Mouse (Mus musculus): Measurements from ENCODE around the gene Edn3.

Gene Edn3

DNA sequence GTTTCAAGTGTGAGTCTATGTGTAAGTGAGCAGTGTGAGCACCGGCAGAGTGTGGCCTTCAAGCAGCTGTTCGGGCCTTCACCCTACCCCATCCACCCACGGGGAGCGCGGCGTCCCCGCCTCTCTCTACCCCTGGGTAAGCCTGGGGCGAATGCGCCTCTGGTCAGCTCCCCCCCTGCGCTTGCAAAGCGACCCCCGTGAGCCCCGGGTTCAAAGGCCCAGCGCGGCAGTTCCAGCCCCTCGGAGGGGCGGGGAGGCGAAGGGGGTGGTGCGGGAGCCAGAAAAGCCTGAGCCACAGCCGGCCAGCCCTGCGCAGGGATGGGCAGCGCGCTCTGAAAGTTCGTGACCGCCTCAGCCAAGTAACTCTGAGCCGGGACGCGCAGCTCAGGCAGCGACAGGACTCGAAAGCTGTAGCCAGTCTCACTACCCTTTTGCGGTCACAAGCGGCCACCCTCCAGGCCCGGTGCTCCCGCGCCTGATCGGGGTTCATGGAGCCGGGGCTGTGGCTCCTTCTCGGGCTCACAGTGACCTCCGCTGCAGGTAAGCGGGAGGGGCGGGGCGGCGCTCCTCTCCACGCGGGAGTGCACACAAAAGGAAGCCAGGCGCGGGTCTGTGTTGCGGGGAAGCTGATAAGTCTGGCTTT lies at the start of gene Edn3:
Edn3 (plus strand) TSS at position 141 of the 643 bp plus-strand sequence.
- in situ Hi-C loops (cut with MboI; ENCODE audit: low pct_unique_long_range_greater_than_20kb in 1 of 2, low sequenced_read_pairs in 2 of 2, unreplicated experiment in 1 of 2): no loop called here

DNA sequence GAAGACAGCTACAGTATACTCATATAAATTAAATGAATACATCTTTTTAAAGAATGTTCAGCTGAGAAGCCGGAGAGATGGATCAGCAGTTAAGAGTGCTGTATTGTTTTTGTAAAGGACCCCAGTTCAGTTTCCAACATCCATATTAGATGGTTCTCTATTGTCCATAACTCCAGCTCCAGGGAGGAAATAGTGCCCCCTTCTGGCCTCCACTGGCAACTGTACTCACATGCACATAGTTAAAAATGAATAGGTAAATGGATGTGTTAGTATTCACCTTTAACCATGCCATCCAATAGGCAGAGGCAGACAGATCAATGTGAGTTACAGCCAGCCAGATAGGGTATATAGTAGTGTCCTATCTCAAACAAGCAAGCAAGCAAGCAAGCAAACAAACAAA lies 48.4 kb upstream of the Edn3 start:
- in situ Hi-C loops (cut with MboI; ENCODE audit: low pct_unique_long_range_greater_than_20kb in 1 of 2, low sequenced_read_pairs in 2 of 2, unreplicated experiment in 1 of 2): no loop called here

DNA sequence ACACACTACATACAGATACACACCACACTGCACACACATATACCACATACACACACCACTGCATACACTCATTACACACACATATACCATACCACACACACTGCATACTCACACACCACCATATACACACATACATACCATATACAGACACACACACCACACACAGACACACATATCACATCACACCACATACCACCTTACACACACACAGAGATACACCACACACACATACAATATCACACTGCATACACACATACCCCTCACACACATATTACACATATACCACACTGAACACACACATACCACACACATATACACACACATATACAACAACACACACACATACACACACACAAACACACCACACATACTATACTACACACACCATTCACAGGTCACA lies 44.5 kb upstream of the Edn3 start:
- in situ Hi-C loops (cut with MboI; ENCODE audit: low pct_unique_long_range_greater_than_20kb in 1 of 2, low sequenced_read_pairs in 2 of 2, unreplicated experiment in 1 of 2): no loop called here

DNA sequence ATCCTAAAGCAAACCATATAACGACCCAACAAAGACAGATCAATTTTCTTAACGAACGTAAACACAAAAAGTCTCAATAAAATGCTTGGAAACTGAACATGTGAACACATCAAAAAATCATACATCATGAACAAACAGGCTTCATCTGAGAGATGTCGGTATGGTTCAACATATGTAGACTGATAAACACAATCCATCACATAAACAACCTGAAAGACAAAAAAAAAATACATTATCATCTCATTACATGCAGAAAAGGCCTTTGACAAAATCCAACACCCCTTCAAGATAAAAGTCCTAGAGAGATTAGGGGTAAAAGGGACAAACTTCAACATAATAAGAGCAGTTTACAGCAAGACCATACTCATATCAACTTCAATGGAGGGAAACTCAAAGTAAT lies 42.6 kb upstream of the Edn3 start:
- in situ Hi-C loops (cut with MboI; ENCODE audit: low pct_unique_long_range_greater_than_20kb in 1 of 2, low sequenced_read_pairs in 2 of 2, unreplicated experiment in 1 of 2): no loop called here

DNA sequence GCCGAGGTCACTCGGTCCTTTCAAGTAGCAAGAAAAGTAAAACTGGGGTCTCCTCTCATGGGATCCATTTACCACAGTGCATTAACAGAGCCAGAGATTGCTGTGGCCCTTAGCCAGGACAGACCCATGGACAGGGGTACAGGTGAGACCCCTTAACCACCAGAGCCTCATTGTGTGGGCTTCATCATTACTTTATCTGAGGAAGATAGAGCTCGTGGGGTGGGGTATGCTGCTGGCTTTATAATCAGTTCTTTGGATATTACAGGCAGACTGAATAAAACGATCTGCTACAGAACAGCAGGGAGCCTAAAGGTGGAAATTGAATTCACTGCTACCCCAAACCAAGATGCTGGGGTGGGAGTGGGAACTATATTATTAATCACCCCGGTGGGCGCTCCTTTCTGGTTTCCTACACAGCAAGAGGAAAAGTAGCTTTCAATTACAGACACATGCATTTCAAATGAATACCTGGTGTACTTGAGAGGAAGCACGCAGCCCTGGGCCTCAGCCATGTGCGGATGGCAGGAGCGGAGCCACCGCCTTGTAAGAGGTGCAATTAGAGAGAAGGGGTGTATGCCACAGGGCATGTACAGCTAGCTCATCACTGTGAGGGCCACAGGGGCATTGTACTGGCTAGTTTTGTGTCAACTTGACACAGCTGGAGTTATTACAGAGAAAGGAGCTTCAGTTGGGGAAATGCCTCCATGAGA lies 33.1 kb upstream of the Edn3 start:
- in situ Hi-C loops (cut with MboI; ENCODE audit: low pct_unique_long_range_greater_than_20kb in 1 of 2, low sequenced_read_pairs in 2 of 2, unreplicated experiment in 1 of 2): no loop called here

DNA sequence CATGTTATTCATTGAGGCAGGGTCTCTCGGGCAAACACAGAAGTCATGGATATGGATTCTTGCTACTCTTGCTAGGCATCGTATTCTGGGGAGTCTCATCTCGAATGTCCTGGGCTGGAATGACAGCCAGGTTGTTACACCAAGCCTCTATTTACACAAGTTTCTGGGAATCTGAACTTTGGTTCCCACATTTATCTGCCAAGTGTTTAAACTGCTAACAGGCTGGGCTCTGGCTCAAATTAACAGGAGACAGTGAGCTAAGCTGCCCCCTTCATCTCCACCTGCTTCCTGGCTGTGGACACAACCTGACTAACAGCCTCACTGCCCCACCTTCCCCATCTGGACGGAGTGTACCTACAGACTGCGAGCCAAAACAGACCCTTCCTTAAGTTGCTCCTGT lies 28.5 kb upstream of the Edn3 start:
- in situ Hi-C loops (cut with MboI; ENCODE audit: low pct_unique_long_range_greater_than_20kb in 1 of 2, low sequenced_read_pairs in 2 of 2, unreplicated experiment in 1 of 2): no loop called here

DNA sequence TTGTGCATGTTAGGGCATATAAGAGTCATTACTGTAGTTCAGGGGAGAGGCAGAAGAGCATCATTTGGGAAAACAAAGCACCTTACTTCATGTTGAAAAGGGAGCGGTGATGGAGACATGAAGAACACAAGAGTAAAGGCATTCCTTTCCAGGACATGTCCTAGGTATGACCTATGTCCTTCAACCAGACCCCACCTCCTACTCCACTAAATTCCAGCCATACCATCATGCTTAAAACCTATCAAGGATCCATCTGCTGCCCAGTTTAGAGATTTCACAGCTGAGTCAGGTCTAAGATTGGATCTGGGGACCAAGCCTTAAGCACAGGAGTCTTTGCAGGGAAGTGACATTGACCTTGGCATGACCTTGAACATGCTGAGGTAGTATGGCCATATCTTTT lies 25.1 kb upstream of the Edn3 start:
- in situ Hi-C loops (cut with MboI; ENCODE audit: low pct_unique_long_range_greater_than_20kb in 1 of 2, low sequenced_read_pairs in 2 of 2, unreplicated experiment in 1 of 2): no loop called here

DNA sequence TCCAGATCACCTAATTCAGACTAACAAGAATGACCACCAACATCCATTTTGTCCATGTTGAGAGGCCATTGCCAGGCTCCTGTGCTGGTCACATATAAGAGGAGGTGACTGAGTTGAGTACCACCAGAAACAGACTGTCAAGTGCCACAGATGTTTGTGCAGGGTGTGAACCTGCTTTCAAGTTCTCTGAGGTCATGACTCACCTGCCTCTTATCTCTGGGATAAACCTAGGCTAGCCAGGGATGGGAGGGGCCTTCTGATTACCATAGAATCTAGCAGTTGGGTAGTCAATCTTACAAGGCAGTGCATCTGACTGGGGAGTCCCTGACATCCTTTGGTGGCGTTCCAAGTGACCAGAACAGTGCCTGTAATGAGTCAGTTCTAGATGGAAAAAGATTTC lies 13.2 kb upstream of the Edn3 start:
- in situ Hi-C loops (cut with MboI; ENCODE audit: low pct_unique_long_range_greater_than_20kb in 1 of 2, low sequenced_read_pairs in 2 of 2, unreplicated experiment in 1 of 2): no loop called here

DNA sequence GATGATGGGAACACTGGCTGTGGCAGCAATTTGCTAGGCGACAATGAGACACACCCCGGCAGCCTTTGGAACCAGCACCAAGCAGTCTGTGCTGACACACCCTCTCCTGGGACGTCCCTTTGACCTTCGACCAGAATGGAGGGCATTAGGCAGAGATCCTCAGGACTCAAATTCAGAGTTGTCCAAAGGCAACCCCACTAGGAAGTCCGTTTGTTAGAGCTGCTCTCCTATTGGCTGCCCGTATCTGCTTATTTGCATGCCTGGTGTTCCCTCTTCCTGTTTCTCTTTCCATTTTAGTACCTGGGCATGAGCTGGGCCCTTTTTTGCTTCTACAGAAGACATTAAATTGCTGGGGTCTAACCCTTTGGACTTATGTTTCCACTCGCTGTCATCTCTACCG lies 12.0 kb upstream of the Edn3 start:
- in situ Hi-C loops (cut with MboI; ENCODE audit: low pct_unique_long_range_greater_than_20kb in 1 of 2, low sequenced_read_pairs in 2 of 2, unreplicated experiment in 1 of 2): no loop called here

DNA sequence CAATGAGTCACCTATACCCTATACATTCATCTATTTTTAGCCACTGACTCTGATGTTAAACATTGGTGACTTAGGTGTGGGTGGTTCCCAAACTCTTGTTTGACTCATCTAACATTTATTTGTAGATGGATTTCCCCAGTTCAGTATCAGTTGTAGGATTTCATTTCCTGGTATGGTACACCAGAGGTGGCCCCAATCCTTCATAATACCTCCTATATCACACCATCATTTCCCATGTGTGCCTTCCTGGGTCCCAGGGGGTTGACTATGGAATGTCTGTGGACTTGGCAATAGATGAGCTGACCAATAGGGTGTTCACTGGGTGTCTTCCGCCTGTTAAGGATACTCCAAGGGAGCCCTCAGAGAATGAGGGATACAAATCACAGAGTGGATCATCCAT lies 7.2 kb upstream of the Edn3 start:
- in situ Hi-C loops (cut with MboI; ENCODE audit: low pct_unique_long_range_greater_than_20kb in 1 of 2, low sequenced_read_pairs in 2 of 2, unreplicated experiment in 1 of 2): no loop called here

DNA sequence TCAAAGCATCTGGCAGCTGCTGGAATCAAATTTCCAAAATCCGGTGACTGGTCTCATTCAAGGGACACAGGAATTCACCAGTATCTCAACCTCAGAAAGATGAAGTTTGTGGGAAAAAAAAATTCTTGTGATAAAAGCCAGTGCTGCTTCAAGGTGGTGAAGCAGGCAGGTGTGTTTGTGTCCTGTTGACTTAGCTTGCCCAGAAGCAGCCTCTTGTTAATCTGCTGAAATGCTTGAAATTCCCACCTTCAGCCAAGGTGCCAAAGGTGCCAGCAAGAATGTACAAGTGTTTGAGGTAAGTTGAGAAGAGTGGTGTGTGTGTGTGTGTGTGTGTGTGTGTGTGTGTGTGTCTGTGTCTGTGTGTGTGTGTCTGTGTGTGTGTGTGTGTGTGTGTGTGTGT lies 6.2 kb upstream of the Edn3 start:
- in situ Hi-C loops (cut with MboI; ENCODE audit: low pct_unique_long_range_greater_than_20kb in 1 of 2, low sequenced_read_pairs in 2 of 2, unreplicated experiment in 1 of 2): no loop called here

DNA sequence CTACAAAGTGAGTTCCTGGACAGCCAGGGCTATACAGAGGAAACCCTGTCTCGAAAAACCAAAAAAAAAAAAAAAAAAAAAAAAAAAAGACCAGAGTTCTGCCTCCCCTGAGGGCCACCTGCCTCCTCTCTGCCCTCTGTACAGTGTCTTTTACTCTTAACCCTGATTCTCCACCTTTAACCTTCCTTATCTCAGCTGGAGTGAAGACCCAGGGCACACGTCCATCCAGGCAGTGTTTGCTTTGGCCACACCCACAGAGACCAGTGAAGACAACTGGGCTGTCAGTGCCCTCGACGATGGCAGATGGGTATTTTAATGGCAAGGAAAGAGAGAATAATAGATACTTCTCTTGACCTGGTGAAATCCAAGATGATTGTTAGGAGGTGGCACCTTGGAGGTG lies 1.2 kb upstream of the Edn3 start:
- in situ Hi-C loops (cut with MboI; ENCODE audit: low pct_unique_long_range_greater_than_20kb in 1 of 2, low sequenced_read_pairs in 2 of 2, unreplicated experiment in 1 of 2): no loop called here

DNA sequence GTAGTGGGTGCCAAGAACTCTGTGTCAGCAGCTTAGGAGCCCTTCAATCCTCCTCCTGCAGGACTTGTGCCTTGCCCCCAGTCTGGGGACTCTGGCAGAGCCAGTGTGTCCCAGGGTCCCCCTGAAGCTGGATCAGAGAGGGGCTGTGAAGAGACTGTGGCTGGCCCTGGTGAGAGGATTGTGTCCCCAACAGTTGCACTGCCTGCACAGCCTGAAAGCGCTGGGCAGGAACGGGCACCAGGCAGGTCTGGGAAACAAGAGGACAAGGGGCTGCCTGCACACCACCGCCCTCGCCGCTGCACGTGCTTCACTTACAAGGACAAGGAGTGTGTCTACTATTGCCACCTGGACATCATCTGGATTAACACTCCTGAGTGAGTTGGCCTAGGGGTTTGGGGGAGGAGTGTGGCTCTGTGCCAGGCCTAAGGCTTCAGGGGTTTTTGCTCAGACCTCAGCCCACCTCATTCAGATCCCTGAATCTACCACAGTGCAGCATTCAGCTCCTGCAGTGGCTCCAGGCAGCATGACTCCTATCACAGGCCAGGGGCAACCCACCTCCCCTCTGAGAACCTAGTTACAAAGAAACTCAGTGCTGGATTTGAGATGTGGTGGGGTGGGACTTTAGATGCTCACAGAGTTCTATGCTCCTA lies 1.2 kb downstream of the Edn3 start:
- in situ Hi-C loops (cut with MboI; ENCODE audit: low pct_unique_long_range_greater_than_20kb in 1 of 2, low sequenced_read_pairs in 2 of 2, unreplicated experiment in 1 of 2): no loop called here

DNA sequence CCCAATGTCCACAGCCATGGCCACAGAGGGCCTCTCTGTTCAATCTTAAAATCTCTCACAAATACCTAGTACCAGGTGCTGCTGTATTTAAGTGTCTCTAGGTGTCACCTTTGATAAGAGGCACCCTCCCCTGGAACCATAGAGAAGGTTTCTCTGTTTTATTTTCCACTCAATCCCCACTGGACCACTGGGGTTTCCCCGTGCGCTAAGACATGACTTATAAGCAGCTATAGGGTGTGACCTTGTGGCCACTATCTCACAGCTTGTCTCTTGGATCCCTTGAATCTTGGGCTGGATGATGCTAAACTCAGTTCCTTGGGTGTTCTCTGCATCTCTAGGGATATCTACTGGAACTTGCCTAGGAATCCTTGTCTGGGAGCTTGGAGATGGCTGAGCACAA lies 1.9 kb downstream of the Edn3 start:
- in situ Hi-C loops (cut with MboI; ENCODE audit: low pct_unique_long_range_greater_than_20kb in 1 of 2, low sequenced_read_pairs in 2 of 2, unreplicated experiment in 1 of 2): no loop called here

DNA sequence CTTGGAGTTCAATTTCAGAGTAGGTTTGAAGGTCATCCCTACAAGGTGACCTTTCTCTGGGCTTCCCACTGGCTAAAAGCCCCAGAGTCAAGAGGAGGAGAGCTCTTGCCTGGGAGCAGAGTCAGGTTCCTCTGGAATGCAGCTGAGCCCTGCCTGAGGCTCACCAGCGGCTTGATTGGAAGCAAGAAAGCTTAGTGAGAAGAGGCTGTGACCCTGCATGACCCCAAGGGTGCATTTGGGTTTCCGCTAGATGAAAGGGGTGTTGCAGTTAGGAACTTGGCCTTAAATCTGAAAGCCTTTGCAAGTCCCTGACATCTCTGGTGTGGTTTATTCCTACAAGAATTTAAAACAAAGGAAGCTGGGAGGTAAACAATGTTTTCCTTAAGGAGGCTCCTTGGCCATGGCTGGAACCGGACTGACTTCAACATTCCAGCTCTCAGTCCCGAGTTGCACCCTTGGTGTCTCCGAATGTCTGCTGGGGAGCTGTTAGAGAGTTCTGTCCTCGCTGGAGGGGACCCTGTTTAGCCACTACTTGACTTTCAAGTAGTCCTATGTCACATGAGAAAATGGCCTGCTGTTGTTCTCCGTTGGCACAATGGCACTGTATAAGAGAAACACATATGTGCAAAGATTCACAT lies 8.6 kb downstream of the Edn3 start:
- in situ Hi-C loops (cut with MboI; ENCODE audit: low pct_unique_long_range_greater_than_20kb in 1 of 2, low sequenced_read_pairs in 2 of 2, unreplicated experiment in 1 of 2): no loop called here

DNA sequence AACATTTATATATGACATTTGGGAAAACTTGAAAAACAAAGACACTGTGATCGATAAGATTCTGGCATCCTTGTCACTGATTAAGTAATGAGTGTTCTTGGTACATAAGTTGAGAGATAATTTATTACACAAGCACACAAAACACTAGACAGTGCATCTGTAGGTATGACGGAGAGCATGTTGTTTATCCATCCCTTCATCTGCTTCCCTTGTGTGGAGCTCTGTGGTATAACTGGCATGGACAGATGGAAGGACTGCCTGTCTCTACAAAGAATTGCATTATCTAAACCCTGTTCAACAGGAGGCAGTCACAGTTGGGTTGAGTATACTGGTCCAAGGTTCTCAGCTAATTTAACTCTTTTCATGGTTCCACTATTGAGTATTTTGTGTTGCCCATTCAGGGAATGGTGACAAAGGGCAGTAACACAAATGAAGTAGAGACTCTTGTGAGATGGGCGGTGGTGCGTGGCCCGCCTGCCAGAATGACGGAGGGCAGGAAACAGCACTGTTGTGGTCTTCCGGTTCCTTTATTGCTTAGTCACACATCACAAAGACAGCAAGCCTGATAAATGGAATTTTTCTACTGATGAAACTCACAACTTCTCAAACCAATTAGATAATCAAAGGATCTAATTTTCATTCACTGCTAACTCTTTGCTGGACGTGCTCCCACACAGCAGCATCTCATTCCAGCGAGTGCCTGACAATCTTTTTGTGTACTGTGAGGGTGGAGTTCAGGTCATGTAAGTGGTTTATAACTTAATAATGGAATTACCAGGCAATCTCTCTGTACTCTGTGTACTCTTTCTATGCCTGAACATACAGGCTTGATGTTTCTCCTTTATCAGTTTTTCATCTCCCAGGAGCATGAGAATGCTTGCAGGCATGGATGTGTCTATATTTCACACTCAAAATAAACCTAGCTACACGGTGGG lies 14.0 kb downstream of the Edn3 start:
- in situ Hi-C loops (cut with MboI; ENCODE audit: low pct_unique_long_range_greater_than_20kb in 1 of 2, low sequenced_read_pairs in 2 of 2, unreplicated experiment in 1 of 2): no loop called here

DNA sequence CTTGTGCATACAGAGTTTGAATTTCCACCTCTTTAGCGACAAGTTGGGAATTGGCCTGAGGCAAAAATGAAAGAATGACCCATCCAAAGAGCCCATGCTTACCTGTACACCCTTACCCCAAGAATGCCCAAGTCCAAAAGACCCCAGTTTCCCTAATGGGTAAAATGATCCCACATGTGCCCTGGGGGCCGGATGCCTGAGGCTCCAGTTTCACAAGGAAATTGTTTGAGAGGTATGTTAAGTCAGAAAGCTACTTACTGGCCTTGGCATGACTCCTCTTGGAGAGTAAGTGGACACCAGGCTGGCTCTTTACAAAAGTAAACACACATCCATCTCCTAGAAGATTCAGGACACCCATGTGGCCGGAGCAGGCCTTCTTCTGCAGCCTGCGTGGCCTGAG lies 21.6 kb downstream of the Edn3 start:
- in situ Hi-C loops (cut with MboI; ENCODE audit: low pct_unique_long_range_greater_than_20kb in 1 of 2, low sequenced_read_pairs in 2 of 2, unreplicated experiment in 1 of 2): no loop called here

DNA sequence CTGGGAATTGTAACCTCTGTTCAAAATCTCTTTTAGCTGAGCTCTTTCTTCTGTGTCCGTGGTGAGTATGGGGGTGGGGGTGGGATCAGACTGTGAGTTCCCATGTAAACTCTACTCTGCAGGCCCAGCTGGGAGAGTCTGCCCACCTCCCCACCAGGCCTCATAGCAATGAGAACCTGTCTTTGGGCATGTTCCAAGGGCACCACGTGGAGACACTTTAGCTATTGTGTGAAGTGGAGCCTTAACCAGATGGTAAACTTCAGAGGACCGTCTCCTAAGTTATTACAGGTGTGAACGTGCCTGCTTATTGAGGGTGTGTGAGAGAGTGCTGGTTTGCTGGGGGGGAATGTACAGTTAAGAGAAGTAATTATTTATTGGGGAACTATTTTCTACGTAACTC lies 22.5 kb downstream of the Edn3 start:
- in situ Hi-C loops (cut with MboI; ENCODE audit: low pct_unique_long_range_greater_than_20kb in 1 of 2, low sequenced_read_pairs in 2 of 2, unreplicated experiment in 1 of 2): no loop called here

DNA sequence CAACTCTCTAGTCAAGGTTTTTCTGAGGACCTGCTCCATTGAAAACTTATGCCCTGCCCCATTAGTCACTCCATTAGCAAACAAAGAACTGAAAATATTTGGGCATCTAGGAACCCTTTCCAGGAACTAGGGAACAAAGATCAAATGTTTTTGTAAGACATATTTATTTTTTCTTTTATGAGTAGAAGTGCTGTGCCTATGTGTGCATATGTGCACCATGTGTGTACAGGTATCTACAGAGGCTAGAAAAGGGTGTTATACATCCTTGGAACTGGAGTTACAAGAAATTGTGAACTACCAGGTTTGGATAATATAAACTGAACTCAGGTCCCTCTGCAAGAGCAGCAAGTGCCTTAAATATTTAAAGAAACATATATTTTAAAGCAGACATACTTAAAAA lies 28.4 kb downstream of the Edn3 start:
- in situ Hi-C loops (cut with MboI; ENCODE audit: low pct_unique_long_range_greater_than_20kb in 1 of 2, low sequenced_read_pairs in 2 of 2, unreplicated experiment in 1 of 2): no loop called here
